Mouse (Mus musculus) embryonic facial prominence, embryonic 14.5 days (tissue): ENCODE measurements around the gene Sv2a. TPM values are rescaled to one million over a fixed set of nuclear protein-coding genes. Genes with fewer than 3 reads are reported as not detected.
"Not testable (repeated sequence)": the region's sequence is repeated elsewhere in the genome, so short reads cannot be mapped to it uniquely, and the experiment has no call there.

ENCODE experiments used
- ATAC-seq: fragments of 200-750 bp; cut with Nextera tagmentation; 2 replicates; pipeline ENCODE4 v1.8.0; 2017; ENCODE audit warnings: low read depth, moderate number of reproducible peaks, moderate TSS enrichment
- DNase-seq: peaks from one replicate; pipeline ENCODE4 v3.0.0-alpha.2; 2015; ENCODE audit warnings: low spot score
- H3K27ac ChIP-seq: fragments of 300-500 bp; sonication (generic); replicated peaks from 2 replicates; pipeline ENCODE4 v1.5.1; 2014; ENCODE audit warnings: low read depth, mild to moderate bottlenecking, low read length, moderate library complexity
- H3K27me3 ChIP-seq: fragments of 300-500 bp; sonication (generic); replicated peaks from 2 replicates; pipeline ENCODE4 v1.6.1; 2014; ENCODE audit warnings: low read length; ENCODE audit not compliant: control insufficient read depth, insufficient read depth
- H3K36me3 ChIP-seq: fragments of 300-500 bp; sonication (generic); 2 replicates; pipeline ENCODE4 v1.6.1; 2014; ENCODE audit warnings: low read length, mixed read lengths; ENCODE audit not compliant: control insufficient read depth, insufficient read depth
- H3K4me1 ChIP-seq: fragments of 300-500 bp; sonication (generic); 2 replicates; pipeline ENCODE4 v1.6.1; 2014; ENCODE audit warnings: antibody characterized with exemption, low read length; ENCODE audit not compliant: control insufficient read depth, insufficient read depth
- H3K4me2 ChIP-seq: fragments of 300-500 bp; sonication (generic); 2 replicates; pipeline ENCODE4 v1.6.1; 2014; ENCODE audit warnings: low read depth, mild to moderate bottlenecking, low read length, moderate library complexity, mixed read lengths
- H3K4me3 ChIP-seq: fragments of 300-500 bp; sonication (generic); 2 replicates; pipeline ENCODE4 v1.5.1; 2014; ENCODE audit warnings: low read depth, mild to moderate bottlenecking, low read length
- H3K9ac ChIP-seq: fragments of 300-500 bp; sonication (generic); 2 replicates; pipeline ENCODE4 v1.6.1; 2014; ENCODE audit warnings: low read depth, mild to moderate bottlenecking, low read length, moderate library complexity, mixed read lengths
- H3K9me3 ChIP-seq: fragments of 300-500 bp; sonication (generic); 2 replicates; pipeline ENCODE4 v1.6.1; 2016; ENCODE audit warnings: low read length; ENCODE audit not compliant: control insufficient read depth
- WGBS: fragments of 180-500 bp; shearing (Covaris S2); extraction: QIAGEN DNeasy Blood & Tissue Kit; methylation state at CpG from one replicate; pipeline ENCODE4 v1.1.7; 2014; 5-methylcytosine and 5-hydroxymethylcytosine counted together
- polyA plus RNA-seq: library from polyadenylated mRNA; unstranded; fragments of >200 nt; fragmentation: Nextera tagmentation; extraction: Ambion mirVana; gene quantifications from 2 replicates; pipeline ENCODE4 v1.2.1, GENCODE M21; 2014

The Sv2a gene
- polyA plus RNA-seq, 1 experiment from 2014 or later: 4.4 TPM

DNA sequence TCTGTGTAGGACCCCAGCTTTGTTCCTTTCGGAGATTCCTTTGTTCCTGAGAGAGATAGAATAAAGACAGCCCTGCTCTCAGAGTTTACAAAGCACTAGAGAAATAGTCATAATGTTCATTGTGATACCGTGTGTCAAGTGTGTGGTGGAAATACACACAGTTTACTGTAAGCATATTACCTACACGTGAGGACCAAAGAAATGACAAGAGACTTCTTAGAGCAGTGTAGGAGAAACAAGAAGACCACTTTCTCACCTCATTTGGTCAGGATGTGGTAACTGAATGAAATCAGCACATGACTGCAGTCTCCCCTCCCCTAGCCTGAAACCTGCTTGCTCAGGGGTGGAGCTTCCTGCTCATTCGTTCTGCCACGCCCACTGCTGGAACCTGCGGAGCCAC is 17.2 kb downstream of the Sv2a start:
- 0 out of 2 replicates have a peak overlapping the region, but pooled peaks have one; percentile 44 for H3K27ac ChIP-seq

DNA sequence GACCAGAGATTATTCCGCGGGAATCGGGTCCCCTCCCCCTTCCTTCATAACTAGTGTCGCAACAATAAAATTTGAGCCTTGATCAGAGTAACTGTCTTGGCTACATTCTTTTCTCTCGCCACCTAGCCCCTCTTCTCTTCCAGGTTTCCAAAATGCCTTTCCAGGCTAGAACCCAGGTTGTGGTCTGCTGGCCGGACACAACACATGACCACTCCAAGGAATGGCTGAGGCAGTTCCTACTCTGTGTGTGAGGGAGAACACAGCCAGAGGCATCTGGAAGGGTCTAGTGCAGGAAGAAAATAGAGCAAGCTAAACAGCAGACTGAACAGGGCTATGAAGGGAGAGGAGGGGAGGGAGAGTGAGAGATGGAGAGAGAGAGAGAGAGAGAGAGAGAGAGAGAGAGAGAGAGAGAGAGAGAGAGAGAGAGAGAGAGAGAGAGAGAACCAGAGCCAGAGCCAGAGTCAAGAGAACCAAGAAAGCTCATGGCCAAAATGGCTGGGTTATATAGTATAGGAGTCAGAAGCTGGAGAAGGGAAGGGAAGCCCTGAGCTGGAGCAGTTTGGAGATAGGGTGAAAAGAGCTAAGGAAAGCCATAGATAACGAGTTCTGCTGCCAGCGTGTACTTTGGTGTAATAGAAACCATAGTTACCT is 17.8 kb downstream of the Sv2a start:
- H3K27ac ChIP-seq, H3K9me3 ChIP-seq, H3K9ac ChIP-seq, DNase-seq, H3K27me3 ChIP-seq, ATAC-seq, H3K36me3 ChIP-seq, H3K4me3 ChIP-seq: not testable (repeated sequence)
- WGBS: 29% methylated on average over 6 of the region's 8 CpGs
- H3K4me1 ChIP-seq: peaks cover 13% of the 10 kb centered on the region
- peak overlapping the region; percentile 91 for H3K4me2 ChIP-seq

More for the DNA sequence above, 17.2 kb downstream of the Sv2a start:
- Histone ChIP-seq H3K27me3 (no peaks in the 10 kb centered on the region), H3K4me2 (peak overlapping the region; percentile 91), H3K4me3 (peak overlapping the region; percentile 77), H3K4me1 (peaks cover 13% of the 10 kb centered on the region), H3K9ac (peak overlapping the region; percentile 52), H3K9me3 (no peaks in the 10 kb centered on the region), H3K36me3 (no peaks in the 10 kb centered on the region)
- ATAC-seq (peak; percentile 27; the same call in 1 of the 2 replicates), DNase-seq (no peak)
- 6% methylated on average over 4 of the region's 6 CpGs for WGBS

DNA sequence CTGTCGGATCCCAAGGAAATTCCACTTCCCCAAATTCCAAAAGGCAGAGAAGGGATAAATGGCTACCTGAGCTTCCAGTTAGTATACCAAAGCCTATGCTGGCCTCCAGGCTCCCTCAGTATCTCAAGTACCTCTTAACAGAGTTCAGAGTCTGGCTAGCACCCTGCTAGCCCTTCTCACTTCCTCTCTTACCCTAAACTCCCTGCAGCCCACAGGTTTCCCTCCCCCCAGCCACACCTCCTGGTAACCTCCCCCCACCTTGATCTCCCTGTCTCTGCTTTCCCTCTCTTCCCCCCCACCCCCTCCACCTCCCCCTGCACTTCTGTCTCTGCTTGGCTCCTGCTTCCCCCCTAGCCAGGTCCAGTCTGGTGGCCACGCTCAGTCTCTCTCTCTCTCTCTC is 18.8 kb downstream of the Sv2a start:
- WGBS: 37% methylated on average over 2 of the region's 2 CpGs

DNA sequence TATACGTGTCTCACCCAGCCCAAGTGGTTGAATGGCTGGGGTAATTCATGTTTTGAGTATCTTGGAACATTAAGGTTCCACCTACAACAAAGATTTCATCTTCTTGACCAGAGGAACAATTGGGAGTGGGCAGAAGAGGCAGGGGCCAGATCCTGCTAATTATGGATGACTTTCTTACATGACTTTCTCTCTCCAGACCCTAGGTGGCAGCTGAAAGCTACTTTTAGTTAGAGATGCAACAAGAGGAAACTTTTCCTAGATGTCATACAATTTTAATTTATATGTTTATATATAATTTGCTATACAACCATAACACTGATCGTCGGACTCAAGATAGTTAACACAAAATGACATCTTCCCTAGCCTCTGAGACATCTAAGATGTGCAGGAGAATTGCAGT is 26.9 kb downstream of the Sv2a start:
- no peak overlapping the region for H3K27ac ChIP-seq
- H3K4me3 ChIP-seq: no peak overlapping the region
- no peak overlapping the region for H3K9ac ChIP-seq
- 81% methylated on average over 3 of the region's 3 CpGs for WGBS
- no peaks in the 10 kb centered on the region for H3K4me1 ChIP-seq
- no peaks in the 10 kb centered on the region for H3K9me3 ChIP-seq
- no peak overlapping the region for H3K4me2 ChIP-seq
- H3K36me3 ChIP-seq: no peaks in the 10 kb centered on the region
- DNase-seq: no peak
- H3K27me3 ChIP-seq: no peaks in the 10 kb centered on the region
- ATAC-seq: no peak

More for the DNA sequence above, 18.8 kb downstream of the Sv2a start:
- no peak overlapping the region for H3K4me2 ChIP-seq
- no peak overlapping the region for H3K9ac ChIP-seq
- H3K27me3 ChIP-seq: no peaks in the 10 kb centered on the region
- H3K9me3 ChIP-seq: no peaks in the 10 kb centered on the region
- H3K4me3 ChIP-seq: no peak overlapping the region
- no peak overlapping the region for H3K27ac ChIP-seq
- no peaks in the 10 kb centered on the region for H3K36me3 ChIP-seq
- ATAC-seq (no peak), DNase-seq (no peak)
- H3K4me1 ChIP-seq: peaks cover 13% of the 10 kb centered on the region

DNA sequence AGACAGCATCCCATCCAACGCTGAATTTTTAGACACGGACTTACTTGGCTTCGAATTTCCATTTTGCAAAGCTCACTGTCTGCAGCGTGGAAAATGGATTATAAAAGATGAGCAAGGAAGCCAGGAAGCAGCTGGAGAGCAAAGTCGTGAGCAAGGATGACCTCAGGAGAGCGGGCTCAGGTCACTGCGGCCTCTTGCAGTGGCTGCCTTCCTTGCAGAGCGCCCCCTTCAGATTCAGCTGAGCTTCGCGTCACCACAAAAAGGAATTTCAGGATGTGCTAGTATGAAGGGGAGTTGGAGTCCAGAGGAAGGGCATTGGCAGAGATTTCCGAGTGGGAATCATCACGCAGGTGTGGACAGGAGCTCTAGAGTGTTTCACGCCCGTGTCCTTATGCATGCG is 28.3 kb downstream of the Sv2a start:
- no peaks in the 10 kb centered on the region for H3K27me3 ChIP-seq
- no peak overlapping the region for H3K4me3 ChIP-seq
- H3K36me3 ChIP-seq: no peaks in the 10 kb centered on the region
- ATAC-seq: no peak
- H3K27ac ChIP-seq: no peak overlapping the region
- DNase-seq: no peak
- no peaks in the 10 kb centered on the region for H3K4me1 ChIP-seq
- no peaks in the 10 kb centered on the region for H3K9me3 ChIP-seq
- no peak overlapping the region for H3K4me2 ChIP-seq
- WGBS: 21% methylated on average over 15 of the region's 15 CpGs
- H3K9ac ChIP-seq: no peak overlapping the region

DNA sequence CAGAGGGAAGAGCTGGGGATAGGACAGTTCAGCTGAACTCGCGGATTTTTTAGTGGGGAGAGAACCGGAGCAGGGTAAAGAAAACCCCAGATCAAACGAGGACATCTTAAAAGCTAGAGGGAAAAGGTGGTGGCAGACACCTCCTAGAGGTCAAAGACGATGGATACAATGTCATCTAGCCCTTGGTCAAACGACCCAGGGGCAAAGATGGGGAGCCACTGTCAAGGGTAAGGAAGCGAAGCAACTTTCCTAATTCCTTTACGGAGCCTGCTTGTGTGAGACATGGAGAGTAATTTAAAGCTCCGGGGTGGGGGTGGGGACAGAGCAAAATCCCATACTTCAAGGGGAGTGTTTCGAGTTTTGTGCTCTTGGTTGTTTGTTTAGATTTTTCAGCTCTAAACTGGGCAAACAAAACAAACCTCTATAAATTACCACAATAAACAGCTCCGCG is 38.3 kb downstream of the Sv2a start:
- ATAC-seq: peak; percentile 8; the same call in 1 of the 2 replicates
- H3K4me1 ChIP-seq: peaks cover 25% of the 10 kb centered on the region
- peak overlapping the region; percentile 98 for H3K27ac ChIP-seq
- H3K9ac ChIP-seq: peak overlapping the region; percentile 92
- no peaks in the 10 kb centered on the region for H3K36me3 ChIP-seq
- no peaks in the 10 kb centered on the region for H3K9me3 ChIP-seq
- peak overlapping the region; percentile 88 for H3K4me2 ChIP-seq
- H3K27me3 ChIP-seq: no peaks in the 10 kb centered on the region
- H3K4me3 ChIP-seq: peak overlapping the region; percentile 66
- DNase-seq: no peak
- under 1% methylated on average over 12 of the region's 12 CpGs for WGBS

DNA sequence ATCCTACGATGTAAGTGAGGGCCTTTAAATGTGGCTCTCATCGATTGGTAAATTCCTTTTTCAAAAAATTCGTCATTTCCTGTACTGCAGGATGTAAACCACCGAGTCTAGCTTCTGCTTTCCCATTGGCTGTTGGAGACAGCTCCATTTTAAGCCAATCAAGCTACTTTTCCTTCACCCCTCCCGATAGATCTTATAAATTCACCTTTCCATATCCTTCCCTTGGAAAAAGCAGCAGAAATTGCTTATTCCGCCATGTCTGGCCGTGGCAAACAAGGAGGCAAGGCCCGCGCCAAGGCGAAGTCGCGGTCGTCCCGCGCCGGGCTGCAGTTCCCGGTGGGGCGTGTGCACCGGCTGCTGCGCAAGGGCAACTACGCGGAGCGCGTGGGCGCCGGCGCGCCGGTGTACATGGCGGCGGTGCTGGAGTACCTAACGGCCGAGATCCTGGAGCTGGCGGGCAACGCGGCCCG is 38.7 kb downstream of the Sv2a start, which contains the start of the genes Bola1 and Hist2h2ab:
Gene Bola1 (minus strand): TSS at position 49 of the 470 bp plus-strand sequence.
Gene Hist2h2ab (plus strand): TSS at position 205 of the 470 bp plus-strand sequence.
- WGBS: under 1% methylated on average over 35 of the region's 37 CpGs
- Histone ChIP-seq H3K36me3 (no peaks in the 10 kb centered on the region), H3K27ac (peak within 1 kb of the TSS; percentile 98), H3K27me3 (no peaks in the 10 kb centered on the region), H3K4me1 (peaks cover 25% of the 10 kb centered on the region), H3K4me3 (peak within 1 kb of the TSS; percentile 66), H3K4me2 (peak within 1 kb of the TSS; percentile 88), H3K9ac (peak within 1 kb of the TSS; percentile 92), H3K9me3 (no peaks in the 10 kb centered on the region)
- DNase-seq (peak; percentile 97), ATAC-seq (peak; percentile 87)

DNA sequence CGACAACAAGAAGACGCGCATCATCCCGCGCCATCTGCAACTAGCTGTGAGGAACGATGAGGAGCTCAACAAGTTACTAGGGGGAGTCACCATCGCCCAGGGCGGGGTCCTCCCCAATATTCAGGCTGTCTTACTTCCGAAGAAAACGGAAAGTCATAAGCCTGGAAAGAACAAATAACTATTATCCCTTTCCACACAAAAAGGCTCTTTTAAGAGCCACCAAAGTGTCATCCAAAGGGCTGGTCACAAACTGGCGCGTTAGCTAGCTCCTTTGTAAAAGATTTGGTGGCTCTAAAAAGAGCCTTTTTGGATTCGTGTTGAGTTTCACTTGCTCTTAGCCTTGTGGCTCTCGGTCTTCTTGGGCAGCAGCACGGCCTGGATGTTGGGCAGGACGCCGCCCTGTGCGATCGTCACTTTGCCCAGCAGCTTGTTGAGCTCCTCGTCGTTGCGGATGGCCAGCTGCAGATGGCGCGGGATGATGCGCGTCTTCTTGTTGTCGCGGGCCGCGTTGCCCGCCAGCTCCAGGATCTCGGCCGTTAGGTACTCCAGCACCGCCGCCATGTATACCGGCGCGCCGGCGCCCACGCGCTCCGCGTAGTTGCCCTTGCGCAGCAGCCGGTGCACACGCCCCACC is 39.3 kb downstream of the Sv2a start:
- H3K9me3 ChIP-seq, H3K27me3 ChIP-seq, H3K36me3 ChIP-seq: not testable (repeated sequence)
- WGBS: under 1% methylated on average over 20 of the region's 47 CpGs
- peak overlapping the region; percentile 98 for H3K27ac ChIP-seq
- DNase-seq (peak; percentile 56), ATAC-seq (peak; percentile 2; the same call in 1 of the 2 replicates)
- H3K4me3 ChIP-seq: peak overlapping the region; percentile 66
- peak overlapping the region; percentile 92 for H3K9ac ChIP-seq
- peaks cover 25% of the 10 kb centered on the region for H3K4me1 ChIP-seq
- H3K4me2 ChIP-seq: peak overlapping the region; percentile 88
